ENCODE assay signal across 8 mouse cellular contexts in genomic region chr17:5293653-5294584, GRCm38 (mm10).
DNase-seq lines count a peak whose midpoint lies in the region; ATAC-seq and TF ChIP-seq lines count a peak whose summit lies in the region.
"Had no signal": no experiment of that assay in that cellular context is flagged by ENCODE, and none has a peak within 500 bp of the region (broad histone marks: within the 10 kb centered on the region; RNA-seq: fewer than 3 reads in every experiment).

No protein-coding gene starts in this region.

- H3K9me3 ChIP-seq in midbrain, embryonic 11.5 days (ENCODE audit: control insufficient read depth, low read length): no peaks in the 10 kb centered on the region
- no peaks in the 10 kb centered on the region for H3K9me3 ChIP-seq in midbrain, postnatal 0 days (ENCODE audit: low read length)
- no peaks in the 10 kb centered on the region for H3K9me3 ChIP-seq in forebrain, embryonic 14.5 days (replicated peaks; ENCODE audit: control insufficient read depth, low read length)

- H3K4me1 ChIP-seq in midbrain, embryonic 11.5 days (ENCODE audit: control insufficient read depth, insufficient read depth, low read length): peaks cover 16% of the 10 kb centered on the region
- peaks cover 3% of the 10 kb centered on the region; the same call in 1 of the 2 replicates for H3K4me1 ChIP-seq in midbrain, postnatal 0 days (ENCODE audit: insufficient read depth, low read length)
- H3K4me1 ChIP-seq in forebrain, embryonic 14.5 days (ENCODE audit: control insufficient read depth, insufficient read depth, low read length): peaks cover 24% of the 10 kb centered on the region

- no peak for TF ChIP-seq CTCF in midbrain, postnatal 0 days (IDR thresholded peaks at IDR 0.05)

- peak; percentile 83 for DNase-seq in midbrain, embryonic 11.5 days (ENCODE audit: low spot score, missing footprints)
- DNase-seq in midbrain, postnatal 0 days (ENCODE audit: low spot score): no peak
- peak; percentile 78 for DNase-seq in cerebellum, adult 9-10 months
- peak; percentile 53 for DNase-seq in forebrain, embryonic 14.5 days (ENCODE audit: low spot score)
- peak; percentile 96 for DNase-seq in retina, postnatal 1 day
- no peak for DNase-seq in adrenal gland, adult (ENCODE audit: inconsistent age in 2 of 2, low spot score in 1 of 2)
- no peak for DNase-seq in heart, adult 18-20 months
- DNase-seq: kidney, adult 8-10 months had no signal

- no peak overlapping the region for H3K4me2 ChIP-seq in midbrain, embryonic 11.5 days
- no peak overlapping the region for H3K4me2 ChIP-seq in midbrain, postnatal 0 days (ENCODE audit: low read depth, low read length, poor library complexity, severe bottlenecking)
- no peak overlapping the region for H3K4me2 ChIP-seq in forebrain, embryonic 14.5 days (ENCODE audit: low read length)

- no peaks in the 10 kb centered on the region for H3K27me3 ChIP-seq in midbrain, embryonic 11.5 days (ENCODE audit: control insufficient read depth, insufficient read depth, low read length)
- H3K27me3 ChIP-seq in midbrain, postnatal 0 days (ENCODE audit: insufficient read depth, low read length): no peaks in the 10 kb centered on the region
- no peaks in the 10 kb centered on the region for H3K27me3 ChIP-seq in forebrain, embryonic 14.5 days (replicated peaks; ENCODE audit: control insufficient read depth, insufficient read depth, low read length)

- H3K36me3 ChIP-seq in midbrain, embryonic 11.5 days (ENCODE audit: control insufficient read depth, insufficient read depth, low read length): peaks cover 3% of the 10 kb centered on the region; the same call in 1 of the 2 replicates
- peaks cover 9% of the 10 kb centered on the region for H3K36me3 ChIP-seq in midbrain, postnatal 0 days (ENCODE audit: insufficient read depth, low read length)
- H3K36me3 ChIP-seq in forebrain, embryonic 14.5 days (ENCODE audit: control insufficient read depth, insufficient read depth, low read length): peaks cover 9% of the 10 kb centered on the region

- WGBS in midbrain, embryonic 11.5 days: 67% methylated on average over 9 of the region's 9 CpGs
- WGBS in midbrain, postnatal 0 days: 54% methylated on average over 9 of the region's 9 CpGs
- WGBS in forebrain, embryonic 14.5 days: 52% methylated on average over 9 of the region's 9 CpGs

- H3K27ac ChIP-seq in midbrain, embryonic 11.5 days (ENCODE audit: low read depth, low read length): no peak overlapping the region
- H3K27ac ChIP-seq in midbrain, postnatal 0 days (ENCODE audit: low read depth, low read length): no peak overlapping the region; the same call in 1 of the 2 replicates
- no peak overlapping the region for H3K27ac ChIP-seq in forebrain, embryonic 14.5 days (ENCODE audit: low read depth, low read length)

- H3K4me3 ChIP-seq in midbrain, embryonic 11.5 days (ENCODE audit: low read depth, low read length): no peak overlapping the region
- H3K4me3 ChIP-seq in midbrain, postnatal 0 days (ENCODE audit: low read depth, low read length): no peak overlapping the region
- no peak overlapping the region for H3K4me3 ChIP-seq in forebrain, embryonic 14.5 days (ENCODE audit: low read depth, low read length)

- peak; percentile 68 for ATAC-seq in midbrain, embryonic 11.5 days (ENCODE audit: low FRiP score)
- ATAC-seq in midbrain, postnatal 0 days (ENCODE audit: low FRiP score): no peak
- peak; percentile 42; the same call in 1 of the 2 replicates for ATAC-seq in forebrain, embryonic 14.5 days

- H3K9ac ChIP-seq in midbrain, embryonic 11.5 days (ENCODE audit: low read length): no peak overlapping the region
- H3K9ac ChIP-seq in midbrain, postnatal 0 days (replicated peaks; ENCODE audit: low read length, poor library complexity, severe bottlenecking): no peak overlapping the region
- no peak overlapping the region for H3K9ac ChIP-seq in forebrain, embryonic 14.5 days (ENCODE audit: low read length)

Comparison
In these comparisons a context has a peak if more than half of its experiments do, and no peak if none do; other contexts are left out.
1. DNase-seq: peak in midbrain, embryonic 11.5 days (single experiment), cerebellum, adult 9-10 months (single experiment), forebrain, embryonic 14.5 days (single experiment) and retina, postnatal 1 day (single experiment); none in midbrain, postnatal 0 days (single experiment), adrenal gland, adult (0 of 2) and heart, adult 18-20 months (0 of 2).